Mouse (Mus musculus) megakaryocyte, embryonic 14.5 days (primary cell): ENCODE results near the gene Dok7. TPM values are rescaled to one million over a fixed set of nuclear protein-coding genes. Genes with fewer than 3 reads are reported as not detected.

Experiments
- H3K27me3 ChIP-seq: replicated peaks from 2 replicates; pipeline ENCODE3; 2012; ENCODE audit warnings: inconsistent platforms
- H3K36me3 ChIP-seq: replicated peaks from 2 replicates; pipeline ENCODE3; 2012; ENCODE audit warnings: low read length, inconsistent platforms, mixed read lengths
- H3K4me1 ChIP-seq: 2 replicates; pipeline ENCODE4 v1.6.1; 2012; ENCODE audit warnings: inconsistent platforms
- H3K4me3 ChIP-seq: replicated peaks from 2 replicates; pipeline ENCODE3; 2012; ENCODE audit warnings: moderate library complexity, mild to moderate bottlenecking, inconsistent platforms
- H3K9me3 ChIP-seq: 2 replicates; pipeline ENCODE4 v1.6.1; 2012; ENCODE audit warnings: inconsistent platforms
- FLI1 ChIP-seq: IDR thresholded peaks from 2 replicates; pipeline ENCODE4 v1.6.1; 2012; ENCODE audit warnings: low read length, inconsistent platforms, mixed read lengths
- GATA1 ChIP-seq: IDR thresholded peaks from 3 replicates; pipeline ENCODE4 v1.6.1; 2012; ENCODE audit warnings: mixed read lengths, low read length, inconsistent platforms, borderline replicate concordance
- polyA plus RNA-seq: library from polyadenylated mRNA; stranded (reverse); fragments of >175 nt; gene quantifications from 2 replicates; pipeline ENCODE4 v1.2.3, GENCODE M21; 2012; ENCODE audit warnings: low replicate concordance; ENCODE audit not compliant: insufficient read depth

Dok7 gene
- polyA plus RNA-seq, 1 experiment, result 1.1 TPM

- Histone ChIP-seq H3K4me1 (peaks cover 51% of the 10 kb centered on the region), H3K27me3 (peaks cover 83% of the 10 kb centered on the region), H3K36me3 (no peaks in the 10 kb centered on the region), H3K9me3 (no peaks in the 10 kb centered on the region), H3K4me3 (no peak overlapping the region)
- TF ChIP-seq GATA1 (no peak), FLI1 (no peak)
Measured at GRCm38 (mm10) chr5:35055076-35055475, 1.5 kb upstream of the Dok7 start.

GRCm38 (mm10) chr5:35057582-35057981, 1.0 kb downstream of the Dok7 start:
- Histone ChIP-seq H3K4me1 (peaks cover 63% of the 10 kb centered on the region), H3K27me3 (peaks cover 92% of the 10 kb centered on the region), H3K36me3 (no peaks in the 10 kb centered on the region), H3K4me3 (peak overlapping the region; percentile 92), H3K9me3 (0 out of 2 replicates have a peak, but pooled peaks cover 3% of the 10 kb centered on the region)
- TF ChIP-seq GATA1 (no peak), FLI1 (no peak)

GRCm38 (mm10) chr5:35058216-35058615, 1.6 kb downstream of the Dok7 start:
- TF ChIP-seq GATA1 (no peak), FLI1 (no peak)

GRCm38 (mm10) chr5:35060098-35060497, 3.5 kb downstream of the Dok7 start:
- peaks cover 10% of the 10 kb centered on the region for H3K9me3 ChIP-seq
- H3K4me1 ChIP-seq, result peaks cover 55% of the 10 kb centered on the region
- H3K36me3 ChIP-seq, result no peaks in the 10 kb centered on the region
- H3K4me3 ChIP-seq, result no peak overlapping the region
- peaks cover 96% of the 10 kb centered on the region for H3K27me3 ChIP-seq
- TF ChIP-seq GATA1 (no peak), FLI1 (no peak)

More at GRCm38 (mm10) chr5:35058216-35058615, 1.6 kb downstream of the Dok7 start:
- Histone ChIP-seq H3K27me3 (peaks cover 96% of the 10 kb centered on the region), H3K9me3 (peaks cover 9% of the 10 kb centered on the region), H3K4me1 (peaks cover 67% of the 10 kb centered on the region), H3K4me3 (peak overlapping the region; percentile 23), H3K36me3 (no peaks in the 10 kb centered on the region)

GRCm38 (mm10) chr5:35069841-35070240, 13.3 kb downstream of the Dok7 start:
- Histone ChIP-seq H3K27me3 (peaks cover 88% of the 10 kb centered on the region), H3K4me3 (no peak overlapping the region), H3K4me1 (peaks cover 15% of the 10 kb centered on the region), H3K9me3 (no peaks in the 10 kb centered on the region), H3K36me3 (no peaks in the 10 kb centered on the region)
- TF ChIP-seq GATA1 (no peak), FLI1 (no peak)

- Histone ChIP-seq H3K36me3 (no peaks in the 10 kb centered on the region), H3K9me3 (no peaks in the 10 kb centered on the region), H3K27me3 (peaks cover 87% of the 10 kb centered on the region), H3K4me1 (peaks cover 19% of the 10 kb centered on the region), H3K4me3 (no peak overlapping the region)
- TF ChIP-seq FLI1 (no peak), GATA1 (no peak)
Measured at GRCm38 (mm10) chr5:35070314-35070713, 13.7 kb downstream of the Dok7 start.

- Histone ChIP-seq H3K9me3 (no peaks in the 10 kb centered on the region), H3K4me3 (no peak overlapping the region), H3K4me1 (peaks cover 25% of the 10 kb centered on the region), H3K36me3 (peaks cover under 1% of the 10 kb centered on the region), H3K27me3 (peaks cover 88% of the 10 kb centered on the region)
- TF ChIP-seq GATA1 (no peak), FLI1 (no peak)
Measured at GRCm38 (mm10) chr5:35070953-35071352, 14.4 kb downstream of the Dok7 start.

GRCm38 (mm10) chr5:35071855-35072254, 15.3 kb downstream of the Dok7 start:
- Histone ChIP-seq H3K4me3 (no peak overlapping the region), H3K27me3 (peaks cover 90% of the 10 kb centered on the region), H3K9me3 (no peaks in the 10 kb centered on the region), H3K36me3 (peaks cover 4% of the 10 kb centered on the region), H3K4me1 (peaks cover 34% of the 10 kb centered on the region)
- TF ChIP-seq FLI1 (no peak), GATA1 (no peak)

GRCm38 (mm10) chr5:35073235-35073634, 16.7 kb downstream of the Dok7 start:
- TF ChIP-seq FLI1, result no peak
- TF ChIP-seq GATA1, result no peak
- peaks cover 93% of the 10 kb centered on the region for H3K27me3 ChIP-seq

GRCm38 (mm10) chr5:35073992-35074391, 17.4 kb downstream of the Dok7 start:
- Histone ChIP-seq H3K27me3 (peaks cover 93% of the 10 kb centered on the region), H3K36me3 (peaks cover 7% of the 10 kb centered on the region), H3K4me1 (peaks cover 34% of the 10 kb centered on the region), H3K9me3 (no peaks in the 10 kb centered on the region), H3K4me3 (no peak overlapping the region)
- TF ChIP-seq FLI1 (no peak), GATA1 (no peak)

More at GRCm38 (mm10) chr5:35073235-35073634, 16.7 kb downstream of the Dok7 start:
- Histone ChIP-seq H3K4me1 (peaks cover 34% of the 10 kb centered on the region), H3K4me3 (no peak overlapping the region), H3K36me3 (peaks cover 7% of the 10 kb centered on the region), H3K9me3 (no peaks in the 10 kb centered on the region)

- peak overlapping the region; percentile 65 for H3K4me3 ChIP-seq
- peaks cover 7% of the 10 kb centered on the region for H3K36me3 ChIP-seq
- H3K27me3 ChIP-seq, result peaks cover 91% of the 10 kb centered on the region
- TF ChIP-seq FLI1, result no peak
- no peak for TF ChIP-seq GATA1
- peaks cover 39% of the 10 kb centered on the region for H3K4me1 ChIP-seq
- H3K9me3 ChIP-seq, result no peaks in the 10 kb centered on the region
Measured at GRCm38 (mm10) chr5:35076369-35076768, 19.8 kb downstream of the Dok7 start.
